Mouse (Mus musculus) heart, embryonic 14.5 days (tissue): Measurements from ENCODE around the gene Rap2a. TPM values are rescaled to one million over a fixed set of nuclear protein-coding genes. Genes with fewer than 3 reads are reported as not detected.

Experiments used
- ATAC-seq: fragments of 200-750 bp; cut with Nextera tagmentation; 2 replicates; pipeline ENCODE4 v1.8.0; 2017; ENCODE audit warnings: low read depth, moderate TSS enrichment; ENCODE audit not compliant: insufficient number of reproducible peaks, insufficient read depth, low FRiP score
- H3K27ac ChIP-seq, 2 experiments: fragments of 200-500 bp in 1 of 2; fragments of 300-500 bp in 1 of 2; sonication (generic) in 1 of 2; replicated peaks in 1 of 2; 2 replicates each; pipeline ENCODE4 v1.5.1; 2012 to 2014; ENCODE audit warnings: low read depth in 2 of 2, low read length in 2 of 2, control low read depth in 1 of 2, mild to moderate bottlenecking in 1 of 2, mixed read lengths in 1 of 2; ENCODE audit not compliant: control insufficient read depth in 1 of 2, insufficient read depth in 1 of 2
- H3K27me3 ChIP-seq: fragments of 300-500 bp; sonication (generic); 2 replicates; pipeline ENCODE4 v1.6.1; 2014; ENCODE audit warnings: mild to moderate bottlenecking, low read length, control low read depth; ENCODE audit not compliant: control insufficient read depth, insufficient read depth
- H3K36me3 ChIP-seq: fragments of 300-500 bp; sonication (generic); 2 replicates; pipeline ENCODE4 v1.6.1; 2014; ENCODE audit warnings: mild to moderate bottlenecking, control low read depth, low read length, mixed read lengths; ENCODE audit not compliant: control insufficient read depth, insufficient read depth
- H3K4me1 ChIP-seq, 2 experiments: fragments of 200-500 bp in 1 of 2; fragments of 300-500 bp in 1 of 2; sonication (generic) in 1 of 2; 2 replicates each; pipeline ENCODE4 v1.6.1; 2012 to 2014; ENCODE audit warnings: low read length in 2 of 2, control low read depth in 1 of 2, mixed read lengths in 1 of 2; ENCODE audit not compliant: control insufficient read depth in 2 of 2, insufficient read depth in 2 of 2
- H3K4me2 ChIP-seq: fragments of 300-500 bp; sonication (generic); 2 replicates; pipeline ENCODE4 v1.6.1; 2014; ENCODE audit warnings: mild to moderate bottlenecking, low read length
- H3K4me3 ChIP-seq, 2 experiments: fragments of 200-500 bp in 1 of 2; fragments of 300-500 bp in 1 of 2; sonication (generic) in 1 of 2; 2 replicates each; pipeline ENCODE4 v1.5.1; 2012 to 2014; ENCODE audit warnings: low read length in 2 of 2, mild to moderate bottlenecking in 2 of 2, control low read depth in 1 of 2, low read depth in 1 of 2, moderate library complexity in 1 of 2; ENCODE audit not compliant: control insufficient read depth in 1 of 2, insufficient read depth in 1 of 2
- H3K9ac ChIP-seq: fragments of 300-500 bp; sonication (generic); 2 replicates; pipeline ENCODE4 v1.6.1; 2014; ENCODE audit warnings: mild to moderate bottlenecking, low read length
- H3K9me3 ChIP-seq: fragments of 300-500 bp; sonication (generic); 2 replicates; pipeline ENCODE4 v1.6.1; 2016; ENCODE audit warnings: low read length, control low read depth; ENCODE audit not compliant: control insufficient read depth
- WGBS: fragments of 180-500 bp; shearing (Covaris S2); extraction: QIAGEN DNeasy Blood & Tissue Kit; methylation state at CpG from one replicate; pipeline ENCODE4 v1.1.7; 2014; 5-methylcytosine and 5-hydroxymethylcytosine counted together
- polyA plus RNA-seq: library from polyadenylated mRNA; unstranded; fragments of >200 nt; fragmentation: Nextera tagmentation; extraction: Ambion mirVana; gene quantifications from 2 replicates; pipeline ENCODE4 v1.2.1, GENCODE M21; 2014

Gene Rap2a
- polyA plus RNA-seq, 1 experiment from 2014 or later = 14.9 TPM

- 73% methylated on average over 12 of the region's 12 CpGs for WGBS
- Histone ChIP-seq H3K27ac (no peak overlapping the region), H3K9ac (no peak overlapping the region), H3K4me1 (peaks cover 14 to 32% of the 10 kb centered on the region in 2 experiments), H3K4me3 (no peak overlapping the region), H3K36me3 (peaks cover 16% of the 10 kb centered on the region), H3K27me3 (no peaks in the 10 kb centered on the region), H3K9me3 (no peaks in the 10 kb centered on the region), H3K4me2 (no peak overlapping the region)
- ATAC-seq = no peak
These were observed 21.8 kb downstream of the Rap2a start for GRCm38 (mm10) chr14:120500021-120500560.

- H3K4me2 ChIP-seq = no peak overlapping the region
- no peak for ATAC-seq
- 89% methylated on average over 5 of the region's 5 CpGs for WGBS
These were observed 22.5 kb downstream of the Rap2a start for GRCm38 (mm10) chr14:120500791-120501190.

GRCm38 (mm10) chr14:120503641-120504040 is 25.4 kb downstream of the Rap2a start:
- H3K4me2 ChIP-seq = no peak overlapping the region
- ATAC-seq = no peak
- no peaks in the 10 kb centered on the region for H3K9me3 ChIP-seq
- no peaks in the 10 kb centered on the region for H3K27me3 ChIP-seq
- WGBS = 94% methylated on average over 12 of the region's 12 CpGs
- peaks cover 13 to 23% of the 10 kb centered on the region in 2 experiments for H3K4me1 ChIP-seq
- H3K9ac ChIP-seq = no peak overlapping the region
- H3K4me3 ChIP-seq = no peak overlapping the region
- H3K27ac ChIP-seq = no peak overlapping the region
- peaks cover 21% of the 10 kb centered on the region for H3K36me3 ChIP-seq

More at GRCm38 (mm10) chr14:120500791-120501190, 22.5 kb downstream of the Rap2a start:
- no peaks in the 10 kb centered on the region for H3K9me3 ChIP-seq
- peaks cover 17% of the 10 kb centered on the region for H3K36me3 ChIP-seq
- H3K9ac ChIP-seq = no peak overlapping the region
- peaks cover 8 to 25% of the 10 kb centered on the region in 2 experiments for H3K4me1 ChIP-seq
- no peak overlapping the region for H3K4me3 ChIP-seq
- no peaks in the 10 kb centered on the region for H3K27me3 ChIP-seq
- H3K27ac ChIP-seq = no peak overlapping the region

GRCm38 (mm10) chr14:120504423-120504822 is 26.2 kb downstream of the Rap2a start:
- Histone ChIP-seq H3K4me1 (peaks cover 16 to 23% of the 10 kb centered on the region in 2 experiments), H3K9me3 (no peaks in the 10 kb centered on the region), H3K36me3 (peaks cover 21% of the 10 kb centered on the region), H3K9ac (no peak overlapping the region), H3K4me3 (no peak overlapping the region), H3K27ac (no peak overlapping the region), H3K27me3 (no peaks in the 10 kb centered on the region), H3K4me2 (no peak overlapping the region)
- WGBS = 88% methylated on average over 12 of the region's 12 CpGs
- ATAC-seq = no peak

- H3K9ac ChIP-seq = no peak overlapping the region
- WGBS = 81% methylated on average over 18 of the region's 18 CpGs
- H3K27ac ChIP-seq = no peak overlapping the region
- H3K4me3 ChIP-seq = no peak overlapping the region
- ATAC-seq = no peak
- no peaks in the 10 kb centered on the region for H3K27me3 ChIP-seq
- no peak overlapping the region for H3K4me2 ChIP-seq
- peaks cover 13 to 18% of the 10 kb centered on the region in 2 experiments for H3K4me1 ChIP-seq
- H3K9me3 ChIP-seq = no peaks in the 10 kb centered on the region
- peaks cover 21% of the 10 kb centered on the region for H3K36me3 ChIP-seq
These were observed 26.8 kb downstream of the Rap2a start for GRCm38 (mm10) chr14:120504928-120505461.

- 93% methylated on average over 6 of the region's 6 CpGs for WGBS
- no peak overlapping the region for H3K4me3 ChIP-seq
- peaks cover 21% of the 10 kb centered on the region for H3K36me3 ChIP-seq
- H3K27ac ChIP-seq = no peak overlapping the region
- H3K27me3 ChIP-seq = no peaks in the 10 kb centered on the region
- H3K9ac ChIP-seq = no peak overlapping the region
- no peak for ATAC-seq
- peaks cover 13 to 18% of the 10 kb centered on the region in 2 experiments for H3K4me1 ChIP-seq
- no peak overlapping the region for H3K4me2 ChIP-seq
- no peaks in the 10 kb centered on the region for H3K9me3 ChIP-seq
These were observed 27.7 kb downstream of the Rap2a start for GRCm38 (mm10) chr14:120505918-120506317.

GRCm38 (mm10) chr14:120507516-120507915 is 29.3 kb downstream of the Rap2a start:
- Histone ChIP-seq H3K27me3 (no peaks in the 10 kb centered on the region), H3K27ac (peak overlapping the region; percentile 5 to 49; a peak in 1 of 4 replicates), H3K4me1 (peaks cover 13 to 18% of the 10 kb centered on the region in 2 experiments), H3K4me3 (no peak overlapping the region), H3K4me2 (peak overlapping the region; percentile 34), H3K36me3 (peaks cover 21% of the 10 kb centered on the region), H3K9ac (no peak overlapping the region), H3K9me3 (no peaks in the 10 kb centered on the region)
- ATAC-seq = peak; percentile 69
- 9% methylated on average over 12 of the region's 12 CpGs for WGBS
